Mouse (Mus musculus) CH12.LX (cell line): ENCODE data around the gene St6galnac6. TPM values are rescaled to one million over a fixed set of nuclear protein-coding genes. Genes with fewer than 3 reads are reported as not detected.

Source experiments
- DNase-seq: peaks from one replicate; pipeline ENCODE4 v3.0.0-alpha.2; 2013; ENCODE audit errors: extremely low read depth
- H3K27ac ChIP-seq: 2 replicates; pipeline ENCODE4 v1.5.1; 2012; ENCODE audit warnings: low read depth, mild to moderate bottlenecking, control low read depth, moderate library complexity; ENCODE audit not compliant: insufficient read depth
- H3K27me3 ChIP-seq: replicated peaks from 2 replicates; pipeline ENCODE3; 2012; ENCODE audit warnings: inconsistent platforms
- H3K36me3 ChIP-seq, 2 experiments: replicated peaks in 1 of 2; 2 replicates each; pipeline versions ENCODE3 to v1.6.1; 2012; ENCODE audit warnings: inconsistent platforms in 1 of 2, low read length in 1 of 2, mild to moderate bottlenecking in 1 of 2, mixed read lengths in 1 of 2, moderate library complexity in 1 of 2; ENCODE audit not compliant: control insufficient read depth in 1 of 2, insufficient read depth in 1 of 2
- H3K4me1 ChIP-seq, 2 experiments: 2 replicates each; pipeline ENCODE4 v1.6.1; 2012; ENCODE audit warnings: inconsistent platforms in 1 of 2, moderate library complexity in 1 of 2; ENCODE audit not compliant: insufficient read depth in 2 of 2, control insufficient read depth in 1 of 2
- H3K4me2 ChIP-seq: 2 replicates; pipeline ENCODE4 v1.6.1; 2012; ENCODE audit warnings: low read depth, mild to moderate bottlenecking, control low read depth; ENCODE audit not compliant: poor library complexity, insufficient read depth, severe bottlenecking
- H3K4me3 ChIP-seq, 3 experiments: fragments of 150-350 bp in 1 of 3; sonication (generic) in 1 of 3; replicated peaks in 1 of 3; 2 replicates each; pipeline versions ENCODE3 to v1.5.1; 2011 to 2012; ENCODE audit warnings: low read depth in 2 of 3, low read length in 2 of 3, mild to moderate bottlenecking in 2 of 3, moderate library complexity in 2 of 3, control low read depth in 1 of 3, improper control_type of control experiment in 1 of 3, inconsistent platforms in 1 of 3, mixed read lengths in 1 of 3; ENCODE audit not compliant: poor library complexity in 1 of 3
- H3K79me2 ChIP-seq: replicated peaks from 2 replicates; pipeline ENCODE4 v1.6.1; 2012; ENCODE audit warnings: mild to moderate bottlenecking, moderate library complexity; ENCODE audit not compliant: control insufficient read depth, poor library complexity, insufficient read depth, severe bottlenecking; ENCODE audit errors: extremely low read depth
- H3K9ac ChIP-seq: 2 replicates; pipeline ENCODE4 v1.6.1; 2012; ENCODE audit warnings: low read depth, mild to moderate bottlenecking, control low read depth, moderate library complexity; ENCODE audit not compliant: insufficient read depth
- H3K9me3 ChIP-seq: replicated peaks from 2 replicates; pipeline ENCODE3; 2012; ENCODE audit warnings: low read length, inconsistent platforms, mixed read lengths
- BHLHE40 ChIP-seq: IDR thresholded peaks from 2 replicates; pipeline ENCODE4 v1.6.1; 2011; ENCODE audit warnings: mild to moderate bottlenecking, low read depth, low read length, improper control_type of control experiment
- CHD1 ChIP-seq: IDR thresholded peaks from 2 replicates; pipeline ENCODE4 v1.6.1; 2012; ENCODE audit warnings: low read depth, low read length, improper control_type of control experiment, inconsistent platforms
- CHD2 ChIP-seq: IDR thresholded peaks from 2 replicates; pipeline ENCODE4 v1.6.1; 2011; ENCODE audit warnings: low read length, improper control_type of control experiment
- CTCF ChIP-seq, 2 experiments: IDR thresholded peaks in 1 of 2; conservative IDR thresholded peaks in 1 of 2; 2 replicates each; pipeline ENCODE4 v1.5.1; 2011 to 2012; ENCODE audit warnings: low read depth in 2 of 2, low read length in 2 of 2, improper control_type of control experiment in 1 of 2, inconsistent platforms in 1 of 2, mild to moderate bottlenecking in 1 of 2, moderate library complexity in 1 of 2
- E2F4 ChIP-seq: IDR thresholded peaks from 2 replicates; pipeline ENCODE4 v1.6.1; 2011; ENCODE audit warnings: low read depth, low read length, improper control_type of control experiment; ENCODE audit not compliant: insufficient replicate concordance
- ELF1 ChIP-seq: IDR thresholded peaks from 2 replicates; pipeline ENCODE4 v1.6.1; 2014; ENCODE audit warnings: low read depth, mild to moderate bottlenecking, inconsistent platforms, low read length, improper control_type of control experiment
- EP300 ChIP-seq: IDR thresholded peaks from 2 replicates; pipeline ENCODE4 v1.6.1; 2011; ENCODE audit warnings: low read length, improper control_type of control experiment
- ETS1 ChIP-seq: conservative IDR thresholded peaks from 2 replicates; pipeline ENCODE4 v1.6.1; 2012; ENCODE audit warnings: low read depth, mild to moderate bottlenecking, inconsistent platforms, low read length, improper control_type of control experiment, moderate library complexity
- GABPA ChIP-seq: IDR thresholded peaks from 2 replicates; pipeline ENCODE4 v1.6.1; 2012; ENCODE audit warnings: low read depth, low read length, improper control_type of control experiment, inconsistent platforms; ENCODE audit not compliant: insufficient replicate concordance
- HCFC1 ChIP-seq: IDR thresholded peaks from 2 replicates; pipeline ENCODE4 v1.6.1; 2012; ENCODE audit warnings: low read depth, mild to moderate bottlenecking, inconsistent platforms, low read length, improper control_type of control experiment
- IRF4 ChIP-seq: IDR thresholded peaks from 2 replicates; pipeline ENCODE4 v1.6.1; 2014; ENCODE audit warnings: low read depth, mild to moderate bottlenecking, inconsistent platforms, low read length, improper control_type of control experiment
- JUN ChIP-seq: IDR thresholded peaks from 2 replicates; pipeline ENCODE4 v1.6.1; 2011; ENCODE audit warnings: low read depth, mild to moderate bottlenecking, low read length, improper control_type of control experiment, moderate library complexity; ENCODE audit not compliant: insufficient read depth
- JUND ChIP-seq: conservative IDR thresholded peaks from 2 replicates; pipeline ENCODE4 v1.6.1; 2011; ENCODE audit warnings: low read depth, low read length, improper control_type of control experiment
- KAT2A ChIP-seq: IDR thresholded peaks from 2 replicates; pipeline ENCODE4 v1.6.1; 2012; ENCODE audit warnings: low read length, improper control_type of control experiment, inconsistent platforms; ENCODE audit not compliant: insufficient replicate concordance
- MAX ChIP-seq: IDR thresholded peaks from 2 replicates; pipeline ENCODE4 v1.6.1; 2011; ENCODE audit warnings: low read length, improper control_type of control experiment
- MXI1 ChIP-seq: IDR thresholded peaks from 2 replicates; pipeline ENCODE4 v1.6.1; 2011; ENCODE audit warnings: mild to moderate bottlenecking, low read depth, low read length, improper control_type of control experiment
- MYC ChIP-seq: IDR thresholded peaks from 2 replicates; pipeline ENCODE4 v1.6.1; 2011; ENCODE audit warnings: low read depth, mild to moderate bottlenecking, improper control_type of control experiment, low read length
- NELFE ChIP-seq: IDR thresholded peaks from 2 replicates; pipeline ENCODE4 v1.6.1; 2011; ENCODE audit warnings: low read depth, low read length, improper control_type of control experiment
- NRF1 ChIP-seq: IDR thresholded peaks from 2 replicates; pipeline ENCODE4 v1.6.1; 2014; ENCODE audit warnings: low read depth, mild to moderate bottlenecking, inconsistent platforms, low read length, improper control_type of control experiment, moderate library complexity
- PAX5 ChIP-seq: IDR thresholded peaks from 2 replicates; pipeline ENCODE4 v1.6.1; 2012; ENCODE audit warnings: low read length, inconsistent platforms, mixed read lengths
- POLR2A ChIP-seq: IDR thresholded peaks from 2 replicates; pipeline ENCODE4 v1.6.1; 2011; ENCODE audit warnings: low read depth, mild to moderate bottlenecking, improper control_type of control experiment, low read length
- POLR2AphosphoS2 ChIP-seq: IDR thresholded peaks from 2 replicates; pipeline ENCODE4 v1.6.1; 2011; ENCODE audit warnings: low read depth, low read length, improper control_type of control experiment
- RAD21 ChIP-seq: IDR thresholded peaks from 2 replicates; pipeline ENCODE4 v1.6.1; 2011; ENCODE audit warnings: low read depth, mild to moderate bottlenecking, low read length, improper control_type of control experiment, moderate library complexity
- RCOR1 ChIP-seq: conservative IDR thresholded peaks from 2 replicates; pipeline ENCODE4 v1.6.1; 2012; ENCODE audit warnings: low read depth, mild to moderate bottlenecking, inconsistent platforms, low read length, improper control_type of control experiment
- SIN3A ChIP-seq: IDR thresholded peaks from 2 replicates; pipeline ENCODE4 v1.6.1; 2012; ENCODE audit warnings: low read length, improper control_type of control experiment, inconsistent platforms
- SMC3 ChIP-seq: IDR thresholded peaks from 2 replicates; pipeline ENCODE4 v1.6.1; 2011; ENCODE audit warnings: low read depth, low read length, improper control_type of control experiment
- UBTF ChIP-seq: IDR thresholded peaks from 2 replicates; pipeline ENCODE4 v1.6.1; 2012; ENCODE audit warnings: low read depth, mild to moderate bottlenecking, inconsistent platforms, low read length, improper control_type of control experiment, moderate library complexity
- USF1 ChIP-seq: IDR thresholded peaks from 2 replicates; pipeline ENCODE4 v1.6.1; 2014; ENCODE audit warnings: low read depth, mild to moderate bottlenecking, inconsistent platforms, low read length, improper control_type of control experiment
- ZC3H11A ChIP-seq: IDR thresholded peaks from 2 replicates; pipeline ENCODE4 v1.6.1; 2012; ENCODE audit warnings: low read depth, mild to moderate bottlenecking, inconsistent platforms, low read length, improper control_type of control experiment
- ZKSCAN1 ChIP-seq: IDR thresholded peaks from 2 replicates; pipeline ENCODE4 v1.6.1; 2012; ENCODE audit warnings: low read depth, inconsistent platforms, low read length, improper control_type of control experiment, borderline replicate concordance
- ZMIZ1 ChIP-seq: IDR thresholded peaks from 2 replicates; pipeline ENCODE4 v1.6.1; 2012; ENCODE audit warnings: low read depth, mild to moderate bottlenecking, inconsistent platforms, low read length, improper control_type of control experiment
- ZNF384 ChIP-seq: IDR thresholded peaks from 2 replicates; pipeline ENCODE4 v1.6.1; 2012; ENCODE audit warnings: low read depth, low read length, improper control_type of control experiment, inconsistent platforms
- dilution Hi-C: fragments of 300-500 bp; cut with MboI; formaldehyde crosslinking; loops from 2 replicates; pipeline ENCODE4 v1.14.3; 2020; ENCODE audit warnings: low sequenced_read_pairs; ENCODE audit not compliant: extremely low pct_unique_long_range_greater_than_20kb, extremely low pct_ligation_motif_present
- in situ Hi-C: fragments of 300-500 bp; cut with MboI; formaldehyde crosslinking; loops from 3 replicates; pipeline ENCODE4 v1.14.3; 2019; ENCODE audit warnings: low sequenced_read_pairs, low pct_ligation_motif_present, low pct_unique_long_range_greater_than_20kb, mixed read lengths
- polyA plus RNA-seq: library from polyadenylated mRNA; unstranded; fragments of >175 nt; gene quantifications from 2 replicates; pipeline ENCODE4 v1.2.1, GENCODE M21; 2012; ENCODE audit warnings: low read depth; ENCODE audit not compliant: insufficient read length
- total RNA-seq, 2 experiments: library from RNA; depleted of rRNA; stranded (reverse); fragments of 300-350 nt in 1 of 2; fragments of >200 nt in 1 of 2; gene quantifications; 2 replicates each; pipeline ENCODE4 v1.2.3; 2012 to 2014

Gene St6galnac6
- total and polyA plus RNA-seq, 3 experiments, result 12.9 to 13.9 (median 13.3) TPM

GRCm38 (mm10) chr2:32604631-32605030 is 5.1 kb downstream of the St6galnac6 start:
- no peak overlapping the region for H3K4me2 ChIP-seq

GRCm38 (mm10) chr2:32606161-32607142 is 6.9 kb downstream of the St6galnac6 start:
- Histone ChIP-seq H3K4me3 (peak overlapping the region; percentile 85 to 88 (median 87)), H3K4me1 (peaks cover 11 to 47% of the 10 kb centered on the region in 2 experiments), H3K9me3 (no peaks in the 10 kb centered on the region), H3K9ac (peak overlapping the region; percentile 88), H3K79me2 (0 out of 2 replicates have a peak, but pooled peaks cover 2% of the 10 kb centered on the region), H3K4me2 (peak overlapping the region; percentile 85; the same call in 1 of the 2 replicates), H3K27ac (no peak overlapping the region), H3K36me3 (peaks cover 0 to 7% of the 10 kb centered on the region in 2 experiments), H3K27me3 (no peaks in the 10 kb centered on the region)
- in situ Hi-C loops (no loop called here), dilution Hi-C loops (no loop called here)
- DNase-seq, result peak; percentile 80
- TF ChIP-seq NRF1 (0 out of 2 replicates have a peak, but pooled peaks have one; percentile 17), ZKSCAN1 (no peak), RAD21 (peak; percentile 23), JUND (no peak), KAT2A (no peak), MYC (no peak), HCFC1 (0 out of 2 replicates have a peak, but pooled peaks have one; percentile 41), ZC3H11A (no peak), ELF1 (no peak), MAX (no peak), BHLHE40 (no peak), POLR2A (peak; percentile 42; the same call in 1 of the 2 replicates), UBTF (0 out of 2 replicates have a peak, but pooled peaks have one; percentile 38), JUN (no peak), E2F4 (no peak), CTCF (conservative IDR thresholded peaks at IDR 0.05 in 1 of 2, IDR thresholded peaks at IDR 0.05 in 1 of 2; ENCODE audit: low read depth in 2 of 2, low read length in 2 of 2) (peak; percentile 65 to 71), ETS1 (no peak), SMC3 (peak; percentile 42), SIN3A (no peak), IRF4 (peak; percentile 34; the same call in 1 of the 2 replicates), MXI1 (peak; percentile 14; the same call in 1 of the 2 replicates), RCOR1 (no peak), CHD2 (no peak)

More at GRCm38 (mm10) chr2:32604631-32605030, 5.1 kb downstream of the St6galnac6 start:
- Histone ChIP-seq H3K9ac (no peak overlapping the region), H3K4me3 (no peak overlapping the region), H3K4me1 (peaks cover 3 to 37% of the 10 kb centered on the region in 2 experiments; a peak in 2 of 4 replicates), H3K9me3 (no peaks in the 10 kb centered on the region), H3K79me2 (no peaks in the 10 kb centered on the region)
- TF ChIP-seq NELFE (no peak), USF1 (no peak), IRF4 (no peak), PAX5 (no peak), GABPA (no peak), POLR2AphosphoS2 (no peak), ZKSCAN1 (no peak), ZNF384 (no peak), HCFC1 (no peak), CHD2 (no peak), CHD1 (no peak), RCOR1 (no peak), KAT2A (no peak), MXI1 (no peak), EP300 (no peak), SIN3A (no peak), RAD21 (no peak), ZMIZ1 (no peak), POLR2A (no peak)
- TF ChIP-seq, all 38 proteins: peak for 0
- in situ Hi-C loops (no loop called here), dilution Hi-C loops (no loop called here)
- Histone ChIP-seq H3K27me3 (no peaks in the 10 kb centered on the region), H3K27ac (no peak overlapping the region), H3K36me3 (peaks cover 0 to 13% of the 10 kb centered on the region in 2 experiments)
- no peak for DNase-seq
